In genomic region chr14:8028086-8028485, GRCm38 (mm10) we compare ENCODE assay signal across 22 mouse cellular contexts. TPM values are rescaled to one million over a fixed set of nuclear protein-coding genes. Genes with fewer than 3 reads are reported as not detected.
"Had no signal": no experiment of that assay in that cellular context is flagged by ENCODE, and none has a peak within 500 bp of the region (broad histone marks: within the 10 kb centered on the region; RNA-seq: fewer than 3 reads in every experiment).

No protein-coding gene starts in this region.

- H3K27ac ChIP-seq: gastrocnemius, adult 2 months; heart, embryonic 13.5 days; heart, embryonic 15.5 days; hindbrain, embryonic 10.5 days; hindbrain, embryonic 12.5 days; hindbrain, embryonic 14.5 days; intestine, embryonic 15.5 days; limb, embryonic 10.5 days; limb, embryonic 12.5 days; liver, embryonic 13.5 days had no signal

- H3K4me3 ChIP-seq: gastrocnemius, adult 2 months; heart, embryonic 13.5 days; heart, embryonic 15.5 days; hindbrain, embryonic 10.5 days; hindbrain, embryonic 12.5 days; intestine, embryonic 15.5 days; limb, embryonic 10.5 days; limb, embryonic 12.5 days; liver, embryonic 13.5 days had no signal

- DNase-seq: gastrocnemius, adult 2 months; gastrocnemius, postnatal 10 days; gastrocnemius, postnatal 25 days; heart, postnatal 4 days; kidney, adult 18-20 months; kidney, adult 8-10 months; kidney, postnatal 10 days; kidney, postnatal 25 days; kidney, postnatal 4 days; liver; liver, embryonic 13.5 days had no signal

RNA-seq across cellular contexts. Expression of gene Dnase1l3, which starts 33.7 kb away (rescaled TPM):
- total RNA-seq: gastrocnemius, adult 2 months; gastrocnemius, postnatal 25 days; heart, postnatal 4 days; layer of hippocampus, adult 8-10 months; left cerebral cortex, postnatal 10 days; left cerebral cortex, postnatal 36 days had no signal
